Mouse (Mus musculus): Measurements from ENCODE around the gene Cped1. TPM values are rescaled to one million over a fixed set of nuclear protein-coding genes. Genes with fewer than 3 reads are reported as not detected.

Cped1 gene
- total RNA-seq, 2 experiments from 2014 or later, result 0.72 to 2.1 TPM

DNA sequence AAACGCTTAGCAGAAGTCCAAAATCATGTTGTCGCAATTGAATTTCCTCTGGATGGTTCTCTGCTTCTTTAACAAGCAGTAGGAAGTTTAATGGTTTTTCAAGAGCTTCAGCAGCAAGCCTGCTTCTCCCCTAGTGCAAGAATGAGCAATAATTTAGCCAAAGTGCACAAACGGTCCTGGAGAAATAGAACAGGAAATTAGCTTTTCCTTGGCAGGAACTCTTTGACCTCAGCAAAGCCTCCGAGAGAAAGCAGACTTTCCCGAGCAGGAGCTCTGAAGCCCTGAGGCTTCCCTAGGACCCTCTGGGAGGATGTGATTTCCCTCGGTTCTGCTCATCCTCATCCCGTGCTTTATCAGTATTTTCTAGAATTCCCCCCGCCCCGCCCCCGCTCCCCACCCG is 13.3 kb downstream of the Cped1 start:
- ATAC-seq (replicated peaks; ENCODE audit: poor library complexity, severe bottlenecking), result no peak

DNA sequence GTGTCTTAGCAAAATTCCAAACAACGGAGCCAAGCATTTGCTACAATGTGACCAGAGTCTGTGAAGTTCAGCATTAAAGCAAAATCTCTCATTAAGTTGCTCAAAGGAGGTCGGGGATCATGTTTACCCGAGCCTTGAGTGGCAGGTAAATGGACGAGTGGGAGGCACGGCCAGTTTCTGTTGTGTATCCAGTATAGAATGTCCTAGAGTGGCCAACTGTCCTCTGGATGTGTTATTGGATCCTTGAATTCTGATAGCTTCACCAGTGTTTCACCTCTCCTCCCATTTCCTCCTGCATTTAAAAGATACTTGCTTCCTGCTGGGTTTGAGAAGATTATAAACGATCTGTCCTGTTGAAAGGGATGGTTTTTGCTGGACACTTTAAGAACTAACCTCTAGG is 14.4 kb downstream of the Cped1 start:
- ATAC-seq (replicated peaks; ENCODE audit: poor library complexity, severe bottlenecking), result no peak

GRCm38 (mm10) chr6:22000881-22001280 is 15.2 kb downstream of the Cped1 start:
- no peak for ATAC-seq (replicated peaks; ENCODE audit: poor library complexity, severe bottlenecking)

DNA sequence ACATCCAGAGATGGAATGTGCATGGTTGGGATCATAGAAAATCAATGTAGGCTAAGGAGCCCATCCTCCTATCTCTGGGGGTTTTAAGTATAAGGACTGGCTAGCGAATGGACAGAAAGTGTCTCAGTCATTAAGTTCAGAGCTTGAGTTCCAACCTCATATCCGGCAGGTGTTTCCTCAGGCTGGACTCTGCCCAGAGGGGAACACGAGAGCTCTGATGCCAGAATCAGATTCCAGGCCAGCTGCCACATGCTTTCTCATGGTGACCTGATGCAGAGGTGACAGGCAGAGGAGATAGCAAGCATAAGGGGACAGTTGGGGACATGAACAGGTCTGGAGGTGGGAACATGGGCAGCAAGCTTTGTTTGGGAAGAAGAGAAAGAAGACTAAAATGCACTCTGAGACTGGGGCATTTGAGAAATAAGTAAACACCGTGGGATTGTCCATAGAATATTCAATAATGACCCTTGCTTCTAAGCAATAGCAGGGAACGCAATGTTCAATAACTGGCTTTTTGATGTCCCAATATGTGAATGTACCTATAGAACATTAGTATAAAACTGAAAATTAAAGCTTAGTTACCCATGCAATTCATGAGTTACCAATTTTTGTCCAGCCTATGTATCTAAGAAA is 15.7 kb downstream of the Cped1 start:
- ATAC-seq (replicated peaks; ENCODE audit: poor library complexity, severe bottlenecking), result no peak

DNA sequence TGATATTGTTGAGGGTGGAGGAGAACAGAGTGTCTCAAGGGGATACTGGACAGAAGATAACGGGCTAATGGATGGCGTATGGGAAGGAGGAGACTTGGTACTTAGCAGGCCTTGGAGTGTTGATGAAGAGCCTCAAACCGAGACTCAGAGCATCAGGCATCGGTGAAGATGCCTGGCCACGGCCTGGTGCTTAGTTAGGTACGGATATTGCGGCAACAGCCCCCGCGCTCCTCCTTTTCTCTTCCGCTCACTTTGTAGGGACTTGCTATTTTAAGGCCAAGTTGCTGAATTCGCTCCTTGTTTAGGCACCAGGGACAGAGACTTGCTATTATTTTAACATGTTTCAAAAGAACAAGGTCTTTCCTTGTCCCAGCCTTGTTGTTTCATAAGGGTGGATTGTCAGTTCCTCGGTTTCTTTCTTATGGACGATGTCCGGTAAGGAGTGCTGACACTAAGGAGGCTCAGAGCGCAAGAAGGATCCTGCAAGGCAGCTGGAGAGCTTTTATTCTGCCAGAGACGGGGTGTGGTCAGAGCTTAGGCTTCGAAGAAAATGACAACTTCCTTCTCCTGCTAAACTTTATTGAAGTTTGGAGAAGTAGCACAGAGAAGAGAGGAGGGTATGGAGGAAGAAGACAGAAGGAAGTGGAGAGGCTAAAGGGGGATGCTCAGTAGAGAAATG is 16.9 kb downstream of the Cped1 start:
- ATAC-seq (replicated peaks; ENCODE audit: poor library complexity, severe bottlenecking), result peak; percentile 84

DNA sequence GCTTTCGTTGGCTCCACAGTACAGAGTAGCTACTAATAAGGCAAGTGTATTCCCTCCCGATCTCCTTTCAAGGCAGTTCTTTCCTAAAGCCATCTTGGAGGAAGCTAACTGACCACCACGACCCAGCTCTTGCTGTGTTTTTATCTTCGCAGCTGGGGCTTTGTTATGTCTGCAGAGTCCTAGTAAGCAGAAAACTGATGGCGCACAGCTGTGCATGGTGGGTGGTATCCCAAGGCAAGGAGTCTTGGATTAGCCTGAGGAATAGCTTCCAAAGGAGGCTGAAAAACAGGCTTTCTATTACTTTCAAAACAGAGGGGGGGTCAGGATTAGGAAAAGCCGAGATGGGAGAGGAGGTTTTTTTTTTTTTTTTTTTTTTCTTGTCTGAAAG is 17.5 kb downstream of the Cped1 start:
- ATAC-seq (replicated peaks; ENCODE audit: poor library complexity, severe bottlenecking), result no peak

GRCm38 (mm10) chr6:22003959-22004543 is 18.3 kb downstream of the Cped1 start:
- no peak for ATAC-seq (replicated peaks; ENCODE audit: poor library complexity, severe bottlenecking)

DNA sequence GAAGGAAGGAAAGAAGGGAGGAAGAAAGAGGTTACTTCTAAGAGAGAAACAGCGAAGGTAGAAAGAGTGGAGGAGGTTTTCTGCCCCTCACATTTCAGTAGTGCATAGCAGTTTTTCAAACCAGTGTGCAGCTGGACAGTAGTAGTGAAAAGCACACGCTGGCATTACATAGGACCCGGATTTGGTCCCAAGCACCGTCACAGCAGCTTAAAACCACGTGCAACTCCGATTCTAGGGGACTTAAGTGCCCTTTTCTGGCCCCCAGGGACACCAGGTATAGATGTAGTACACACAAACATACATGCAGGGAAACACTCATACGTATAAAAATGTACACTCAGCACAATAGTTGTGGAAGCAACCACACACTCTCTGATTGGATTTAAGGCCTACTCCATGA is 22.6 kb downstream of the Cped1 start:
- no peak for ATAC-seq (replicated peaks; ENCODE audit: poor library complexity, severe bottlenecking)

- peak; percentile 44 for ATAC-seq (replicated peaks; ENCODE audit: poor library complexity, severe bottlenecking)
Observed at GRCm38 (mm10) chr6:22010258-22010657, 24.5 kb downstream of the Cped1 start.

GRCm38 (mm10) chr6:22010761-22011281 is 25.1 kb downstream of the Cped1 start:
- ATAC-seq (replicated peaks; ENCODE audit: poor library complexity, severe bottlenecking), result no peak

- no peak for ATAC-seq (replicated peaks; ENCODE audit: poor library complexity, severe bottlenecking)
Observed at GRCm38 (mm10) chr6:22011546-22011945, 25.8 kb downstream of the Cped1 start.

DNA sequence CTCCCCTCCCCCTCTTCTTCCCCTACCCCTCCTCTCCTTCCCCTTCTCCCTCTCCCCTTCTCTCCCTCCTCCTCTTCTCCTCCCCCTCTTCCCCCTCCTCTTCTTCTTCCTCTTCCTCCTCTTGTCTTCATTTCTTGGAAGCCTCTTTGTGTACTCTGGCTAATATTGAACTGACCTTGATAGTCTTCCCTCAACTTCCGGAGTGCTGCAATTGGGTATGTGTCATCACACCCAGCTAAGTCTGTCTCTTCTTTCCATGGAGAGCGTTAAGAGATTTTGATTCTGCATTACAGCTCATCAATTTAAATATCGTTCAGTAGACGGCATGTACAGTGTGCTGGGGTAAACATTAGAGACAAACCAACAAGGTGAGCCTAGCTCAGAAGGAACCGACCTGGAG is 26.4 kb downstream of the Cped1 start:
- ATAC-seq (replicated peaks; ENCODE audit: poor library complexity, severe bottlenecking), result peak; percentile 66

DNA sequence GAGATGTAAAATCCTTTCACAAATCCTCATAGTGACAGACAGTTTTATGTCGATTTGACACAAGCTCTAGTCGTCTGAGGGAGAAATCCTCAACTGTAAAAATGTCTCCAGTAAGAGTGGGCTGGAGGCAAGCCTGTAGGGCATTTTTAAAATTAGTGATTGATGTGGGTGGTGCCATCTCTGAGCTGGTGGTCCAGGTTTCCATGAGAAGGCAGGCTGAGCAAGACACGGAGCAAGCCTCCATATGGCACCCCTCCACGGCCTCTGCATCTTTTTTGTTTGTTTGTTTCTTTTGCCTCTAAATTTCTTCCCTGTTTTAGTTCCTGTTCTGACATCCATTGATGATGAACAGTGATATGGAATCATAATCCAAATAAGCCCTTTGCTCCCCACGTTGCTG is 26.8 kb downstream of the Cped1 start:
- ATAC-seq (replicated peaks; ENCODE audit: poor library complexity, severe bottlenecking), result no peak

DNA sequence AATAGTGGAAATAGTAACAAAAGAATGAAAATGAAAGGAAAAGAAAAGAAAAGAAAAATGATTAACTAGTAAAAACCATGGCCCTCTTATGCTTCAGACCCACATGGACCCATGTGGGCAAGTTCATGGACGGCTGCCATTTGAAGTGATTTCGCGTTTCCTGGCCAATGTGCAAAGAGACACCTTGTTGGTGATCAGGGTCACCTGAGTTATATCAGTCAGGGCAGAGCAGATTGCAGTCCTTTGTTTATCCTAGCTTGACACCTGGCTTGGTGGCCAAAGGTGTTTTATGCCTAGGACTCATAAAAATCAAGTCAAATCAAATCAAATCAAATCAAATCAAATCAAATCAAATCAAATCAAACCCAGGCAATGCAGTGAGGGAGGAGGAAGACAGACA is 27.7 kb downstream of the Cped1 start:
- ATAC-seq (replicated peaks; ENCODE audit: poor library complexity, severe bottlenecking), result no peak

DNA sequence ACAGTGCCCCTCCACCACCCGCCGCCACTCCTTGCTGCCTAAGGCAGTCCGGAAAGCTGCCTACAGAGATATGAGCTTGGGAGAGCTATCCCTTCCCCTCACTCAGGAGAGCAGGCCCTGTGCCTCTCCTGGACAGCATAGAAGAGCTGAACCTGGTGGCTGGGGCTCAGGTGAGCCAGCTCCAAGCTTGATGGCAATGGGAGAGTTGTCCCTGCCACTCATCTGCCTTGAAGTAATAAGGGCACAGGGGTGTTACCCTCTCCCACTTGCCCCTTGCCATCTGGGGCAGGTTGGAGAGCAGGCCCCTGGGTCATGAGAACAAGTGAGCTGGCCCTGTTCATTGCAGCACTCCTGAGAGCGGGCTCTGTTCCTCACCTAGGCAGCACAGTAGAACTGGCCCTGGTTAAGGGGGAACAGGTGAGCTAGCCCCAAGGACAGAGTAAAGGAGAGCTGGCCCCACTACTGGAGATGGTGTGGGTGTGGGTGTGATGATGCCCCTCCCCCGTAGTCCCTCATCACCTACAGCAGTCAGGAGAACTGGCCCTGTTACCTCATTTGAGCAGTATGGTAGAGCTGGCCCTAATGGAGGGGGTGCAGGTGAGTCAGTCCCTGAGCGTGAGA is 28.7 kb downstream of the Cped1 start:
- ATAC-seq (replicated peaks; ENCODE audit: poor library complexity, severe bottlenecking), result no peak

DNA sequence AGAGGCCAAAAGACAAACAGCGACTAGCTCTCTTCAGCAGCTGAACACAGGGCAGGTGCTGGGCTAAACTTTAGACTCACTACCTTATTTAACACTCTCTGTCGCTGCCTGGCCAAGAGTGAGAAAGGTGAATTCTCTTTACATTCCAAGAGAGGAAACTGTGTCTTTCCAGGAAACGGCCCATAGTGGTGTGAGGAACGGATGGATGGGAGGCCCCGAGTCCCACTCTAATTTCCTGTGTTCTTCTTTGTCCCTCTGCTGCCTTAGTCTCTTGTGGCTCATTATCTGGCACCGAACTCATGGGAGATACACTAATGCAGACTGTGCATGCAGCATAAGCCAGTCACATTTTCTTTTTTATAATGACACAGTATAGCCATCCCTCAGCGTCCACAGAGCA is 31.9 kb downstream of the Cped1 start:
- no peak for ATAC-seq (replicated peaks; ENCODE audit: poor library complexity, severe bottlenecking)

GRCm38 (mm10) chr6:22018768-22019445 is 33.2 kb downstream of the Cped1 start:
- no peak for ATAC-seq (replicated peaks; ENCODE audit: poor library complexity, severe bottlenecking)

DNA sequence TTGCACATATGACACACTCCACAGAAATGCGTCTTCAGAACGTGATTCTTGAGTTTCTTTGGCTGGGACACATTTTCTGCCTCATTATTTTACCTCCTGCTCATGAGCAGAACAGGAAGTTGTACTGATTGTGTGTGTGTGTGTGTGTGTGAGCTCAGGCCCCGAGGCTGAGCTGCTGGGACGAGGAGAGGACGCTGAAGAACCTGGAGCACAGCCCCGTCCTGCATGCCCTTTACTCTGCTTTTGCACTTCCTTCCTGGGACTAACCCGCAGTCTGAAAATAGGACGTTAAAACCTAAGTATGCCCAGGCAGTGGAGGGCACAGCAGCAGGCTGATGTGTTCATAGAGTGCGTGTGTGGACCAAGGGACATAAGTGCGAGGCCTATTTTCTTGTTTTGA is 33.9 kb downstream of the Cped1 start:
- ATAC-seq (replicated peaks; ENCODE audit: poor library complexity, severe bottlenecking), result peak; percentile 96

- no peak for ATAC-seq (replicated peaks; ENCODE audit: poor library complexity, severe bottlenecking)
Observed at GRCm38 (mm10) chr6:22020696-22021095, 35.0 kb downstream of the Cped1 start.

- no peak for ATAC-seq (replicated peaks; ENCODE audit: poor library complexity, severe bottlenecking)
Observed at GRCm38 (mm10) chr6:22021315-22021714, 35.6 kb downstream of the Cped1 start.

DNA sequence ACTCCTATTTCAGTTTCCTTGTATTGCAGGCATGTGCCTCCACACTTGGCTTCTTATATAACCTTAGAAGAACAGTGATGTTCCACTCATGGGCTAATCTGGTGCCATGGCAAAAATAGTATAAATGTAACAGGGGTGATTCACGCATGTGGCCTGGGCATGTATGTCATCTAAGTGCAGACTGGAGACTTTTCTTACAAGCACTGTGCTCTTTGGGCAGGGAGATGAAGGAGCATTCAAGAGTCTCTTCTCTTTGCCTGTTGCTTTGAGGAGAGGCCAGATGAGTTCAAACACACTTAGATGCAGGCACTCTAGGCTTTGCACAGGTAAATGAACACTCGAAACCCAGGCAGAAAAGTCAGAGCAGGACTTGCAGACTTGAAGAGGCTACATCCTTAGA is 38.5 kb downstream of the Cped1 start:
- ATAC-seq (replicated peaks; ENCODE audit: poor library complexity, severe bottlenecking), result no peak

Data from granulocyte monocyte progenitor cell, adult 5-6 weeks (primary cell).